Mouse (Mus musculus): ENCODE measurements around the gene Vmn2r6. TPM values are rescaled to one million over a fixed set of nuclear protein-coding genes. Genes with fewer than 3 reads are reported as not detected.

Vmn2r6 gene
- total RNA-seq (2023), result not detected

DNA sequence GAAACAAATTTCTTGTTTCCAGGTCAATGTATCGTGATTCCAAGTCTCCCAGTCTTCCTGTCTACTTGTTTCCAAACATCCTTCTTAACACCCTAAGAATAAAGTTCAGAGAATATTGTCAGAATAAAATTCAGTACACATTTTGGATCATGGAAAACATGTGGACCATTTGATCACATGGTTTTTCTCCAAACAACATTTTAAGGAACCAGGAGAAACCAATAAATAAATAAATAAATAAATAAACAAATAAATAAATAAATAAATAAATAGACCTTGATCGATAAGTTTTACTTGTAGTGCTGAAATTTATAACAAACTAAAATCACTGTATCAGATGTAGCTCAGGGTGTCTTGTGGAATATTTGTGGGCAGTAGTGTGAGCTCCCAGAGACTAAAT lies at the start of gene Vmn2r6:
Gene Vmn2r6 (minus strand): TSS at position 101 of the 400 bp plus-strand sequence.

DNA sequence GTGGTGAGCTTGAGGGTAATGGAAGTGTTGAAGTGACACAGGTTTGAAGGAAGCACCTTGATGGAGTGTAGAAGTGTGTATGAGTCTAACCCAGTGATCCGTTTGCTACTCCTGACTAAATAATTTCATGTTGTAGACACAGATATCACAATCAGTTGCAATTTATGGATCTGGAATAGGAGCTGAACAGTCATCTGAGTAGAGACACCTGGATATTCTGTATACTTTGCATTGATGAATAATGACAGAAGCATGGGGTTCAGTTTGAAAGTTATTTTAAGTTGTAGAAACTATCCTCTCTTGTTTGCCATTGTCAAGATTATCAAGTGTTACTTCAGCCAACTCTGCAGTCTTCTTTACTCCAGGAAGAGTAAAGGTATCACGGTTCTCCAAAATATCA lies 55.9 kb downstream of the Vmn2r6 start, which contains the start of gene Vmn2r5:
Gene Vmn2r5 (minus strand): TSS at position 101 of the 400 bp plus-strand sequence.

Other genes with a start within 250 kb of the Vmn2r6 start
- not detected for gene Vmn2r4, start 150.5 kb downstream of the Vmn2r6 start, total RNA-seq (2023)
- not detected for gene Vmn2r5, start 56.0 kb downstream of the Vmn2r6 start, total RNA-seq (2023)

All from CD4-positive naive resting alpha-beta T cell, adult 76 days (primary cell).